Mouse (Mus musculus) forebrain, postnatal 0 days (tissue): ENCODE measurements around the gene Repin1. TPM values are rescaled to one million over a fixed set of nuclear protein-coding genes. Genes with fewer than 3 reads are reported as not detected.
A peak's percentile ranks its signal among the peaks of the same experiment; 100 is the strongest.

Experiments used
- ATAC-seq: fragments of 200-750 bp; cut with Nextera tagmentation; 2 replicates; pipeline ENCODE4 v1.8.0; 2017; ENCODE audit warnings: mild to moderate bottlenecking, moderate library complexity
- DNase-seq: peaks from one replicate; pipeline ENCODE4 v3.0.0-alpha.2; 2015
- H3K27ac ChIP-seq: fragments of 300-500 bp; sonication (generic); 2 replicates; pipeline ENCODE4 v1.5.1; 2014; ENCODE audit warnings: low read depth, mild to moderate bottlenecking, antibody characterized with exemption, low read length, moderate library complexity, mixed read lengths
- H3K27me3 ChIP-seq: fragments of 300-500 bp; sonication (generic); 2 replicates; pipeline ENCODE4 v1.6.1; 2014; ENCODE audit warnings: mild to moderate bottlenecking, low read length, mixed read lengths; ENCODE audit not compliant: insufficient read depth
- H3K36me3 ChIP-seq: fragments of 300-500 bp; sonication (generic); 2 replicates; pipeline ENCODE4 v1.6.1; 2014; ENCODE audit warnings: mild to moderate bottlenecking, moderate library complexity; ENCODE audit not compliant: insufficient read depth
- H3K4me1 ChIP-seq: fragments of 300-500 bp; sonication (generic); 2 replicates; pipeline ENCODE4 v1.6.1; 2014; ENCODE audit warnings: antibody characterized with exemption; ENCODE audit not compliant: insufficient read depth
- H3K4me2 ChIP-seq: fragments of 300-500 bp; sonication (generic); 2 replicates; pipeline ENCODE4 v1.6.1; 2014; ENCODE audit warnings: low read depth, mild to moderate bottlenecking, moderate library complexity
- H3K4me3 ChIP-seq: fragments of 300-500 bp; sonication (generic); 2 replicates; pipeline ENCODE4 v1.5.1; 2014; ENCODE audit warnings: low read depth, low read length, mixed read lengths
- H3K9ac ChIP-seq: fragments of 300-500 bp; sonication (generic); 2 replicates; pipeline ENCODE4 v1.6.1; 2014; ENCODE audit warnings: mild to moderate bottlenecking
- H3K9me3 ChIP-seq: fragments of 300-500 bp; sonication (generic); 2 replicates; pipeline ENCODE4 v1.6.1; 2016; ENCODE audit warnings: low read length
- CTCF ChIP-seq: sonication (generic); IDR thresholded peaks from 2 replicates; pipeline ENCODE4 v1.5.1; 2016; ENCODE audit warnings: antibody characterized with exemption, control low read depth, low read depth
- WGBS: fragments of 180-500 bp; shearing (Covaris S2); extraction: QIAGEN DNeasy Blood & Tissue Kit; methylation state at CpG from one replicate; pipeline ENCODE4 v1.1.7; 2014; 5-methylcytosine and 5-hydroxymethylcytosine counted together
- polyA plus RNA-seq: library from polyadenylated mRNA; unstranded; fragments of >200 nt; fragmentation: Nextera tagmentation; extraction: Ambion mirVana; gene quantifications from 2 replicates; pipeline ENCODE4 v1.2.1, GENCODE M21; 2015
- total RNA-seq: library from RNA; depleted of rRNA; stranded (reverse); fragments of >200 nt; gene quantifications from 2 replicates; pipeline ENCODE4 v1.2.3, GENCODE M21; 2014; rRNA removed

The Repin1 gene
- total and polyA plus RNA-seq, 2 experiments from 2014 or later, result 29.3 to 55.0 TPM

DNA sequence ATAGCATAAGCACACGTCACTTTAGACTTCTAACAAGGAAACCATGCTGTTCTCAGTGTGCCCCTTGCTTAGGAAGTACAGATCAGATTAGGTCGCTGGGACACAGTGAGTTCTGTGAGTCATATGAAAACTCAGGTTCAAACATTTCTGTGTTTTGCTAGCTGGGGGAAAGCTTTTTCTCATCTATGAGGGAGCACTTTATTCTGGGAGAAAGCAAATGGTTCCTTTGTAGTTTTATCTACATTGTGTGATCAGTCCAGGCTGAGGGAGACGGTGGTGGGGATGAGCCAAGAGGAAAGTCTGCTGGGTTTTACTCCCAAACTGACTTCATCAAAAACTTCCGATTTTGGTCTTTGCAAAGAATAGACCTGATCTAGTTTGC lies 52.6 kb downstream of the Repin1 start:
- no peaks in the 10 kb centered on the region for H3K4me1 ChIP-seq
- TF ChIP-seq CTCF, result no peak
- H3K4me2 ChIP-seq, result no peak overlapping the region
- H3K36me3 ChIP-seq, result no peaks in the 10 kb centered on the region
- DNase-seq (no peak), ATAC-seq (no peak)
- no peak overlapping the region for H3K4me3 ChIP-seq
- WGBS, result 85% methylated on average over 4 of the region's 4 CpGs
- H3K27ac ChIP-seq, result no peak overlapping the region
- H3K9me3 ChIP-seq, result no peaks in the 10 kb centered on the region
- no peak overlapping the region for H3K9ac ChIP-seq
- no peaks in the 10 kb centered on the region for H3K27me3 ChIP-seq

DNA sequence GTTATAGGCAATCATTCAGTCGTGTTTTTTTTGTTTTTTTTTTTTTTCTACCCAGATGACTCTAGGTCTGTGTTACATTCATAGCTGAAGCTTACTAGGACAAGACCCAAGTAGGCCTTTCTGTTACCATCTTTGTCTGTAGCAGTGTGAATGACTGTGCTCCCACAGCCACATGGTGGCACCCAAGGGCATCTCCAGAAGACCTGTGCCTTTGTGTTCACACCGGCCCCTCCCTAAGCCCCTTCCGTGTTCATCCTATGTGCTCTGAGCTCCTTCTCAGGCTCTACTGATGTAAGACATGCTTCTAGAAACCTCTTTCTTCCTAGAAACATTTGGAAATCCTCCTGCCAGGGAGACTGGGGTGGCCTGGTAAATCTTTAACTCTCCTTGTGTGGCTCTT lies 53.3 kb downstream of the Repin1 start, which contains the start of gene Gimap8:
Gene Gimap8, plus strand, starts transcription at position 240 of the 400 bp plus-strand sequence.
- TF ChIP-seq CTCF, result peak; percentile 46
- H3K36me3 ChIP-seq, result no peaks in the 10 kb centered on the region
- ATAC-seq (no peak), DNase-seq (no peak)
- H3K4me2 ChIP-seq, result no peak within 1 kb of the TSS
- no peak within 1 kb of the TSS for H3K4me3 ChIP-seq
- no peaks in the 10 kb centered on the region for H3K27me3 ChIP-seq
- no peak within 1 kb of the TSS for H3K27ac ChIP-seq
- 41% methylated on average over 3 of the region's 3 CpGs for WGBS
- no peaks in the 10 kb centered on the region for H3K4me1 ChIP-seq
- H3K9ac ChIP-seq, result no peak within 1 kb of the TSS
- no peaks in the 10 kb centered on the region for H3K9me3 ChIP-seq

GRCm38 (mm10) chr6:48647611-48648010 lies 53.9 kb downstream of the Repin1 start:
- 91% methylated on average over 2 of the region's 2 CpGs for WGBS
- Histone ChIP-seq H3K4me2 (no peak overlapping the region), H3K9ac (no peak overlapping the region), H3K27me3 (no peaks in the 10 kb centered on the region), H3K36me3 (no peaks in the 10 kb centered on the region), H3K4me1 (no peaks in the 10 kb centered on the region), H3K9me3 (no peaks in the 10 kb centered on the region), H3K4me3 (no peak overlapping the region), H3K27ac (no peak overlapping the region)
- DNase-seq, result no peak
- no peak for ATAC-seq
- TF ChIP-seq CTCF, result no peak

Other genes starting within 250 kb of the Repin1 start
- gene Krba1, start 198.3 kb upstream of the Repin1 start, total RNA-seq, result 35.9 and 49.9 TPM in 2 replicates
- 14.2 and 20.4 TPM in 2 replicates for gene Krba1, start 198.3 kb upstream of the Repin1 start, polyA plus RNA-seq
- 19.2 and 28.6 TPM in 2 replicates for gene Zfp467, start 148.1 kb upstream of the Repin1 start, total RNA-seq
- gene Zfp467, start 148.1 kb upstream of the Repin1 start, polyA plus RNA-seq, result 39.6 and 40.4 TPM in 2 replicates
- gene Sspo, start 145.7 kb upstream of the Repin1 start, total RNA-seq, result 0.24 and 1.3 TPM in 2 replicates
- 0.08 and 0.27 TPM in 2 replicates for gene Sspo, start 145.7 kb upstream of the Repin1 start, polyA plus RNA-seq
- gene Atp6v0e2, start 56.3 kb upstream of the Repin1 start, total RNA-seq, result 288 and 325 TPM in 2 replicates
- 384 and 414 TPM in 2 replicates for gene Atp6v0e2, start 56.3 kb upstream of the Repin1 start, polyA plus RNA-seq
- 27.5 and 28.7 TPM in 2 replicates for gene Lrrc61, start 39.1 kb upstream of the Repin1 start, total RNA-seq
- gene Lrrc61, start 39.1 kb upstream of the Repin1 start, polyA plus RNA-seq, result 16.8 and 20.9 TPM in 2 replicates
- 8.0 and 9.1 TPM in 2 replicates for gene Rarres2, start 21.1 kb upstream of the Repin1 start, total RNA-seq
- 12.0 and 13.1 TPM in 2 replicates for gene Rarres2, start 21.1 kb upstream of the Repin1 start, polyA plus RNA-seq
- 1.2 TPM in 1 of 2 replicates, not detected in the other for gene Gm45021, start 4.3 kb upstream of the Repin1 start, total RNA-seq
- not detected in 2 replicates for gene Gm45021, start 4.3 kb upstream of the Repin1 start, polyA plus RNA-seq
- gene Gm44965, start 58 bp downstream of the Repin1 start, total RNA-seq, result not detected in 2 replicates
- gene Gm44965, start 58 bp downstream of the Repin1 start, polyA plus RNA-seq, result 1.2 TPM in 1 of 2 replicates, not detected in the other
- gene Zfp775, start 8.2 kb downstream of the Repin1 start, total RNA-seq, result 10.2 and 10.3 TPM in 2 replicates
- 8.9 and 11.5 TPM in 2 replicates for gene Zfp775, start 8.2 kb downstream of the Repin1 start, polyA plus RNA-seq
- 24.4 and 24.5 TPM in 2 replicates for gene AI854703, start 32.9 kb downstream of the Repin1 start, total RNA-seq
- 18.5 and 23.8 TPM in 2 replicates for gene AI854703, start 32.9 kb downstream of the Repin1 start, polyA plus RNA-seq
- 0.69 and 2.2 TPM in 2 replicates for gene Gimap8, start 53.4 kb downstream of the Repin1 start, total RNA-seq
- gene Gimap8, start 53.4 kb downstream of the Repin1 start, polyA plus RNA-seq, result 0.45 and 0.46 TPM in 2 replicates
- gene Gimap9, start 82.2 kb downstream of the Repin1 start, total RNA-seq, result 1.4 and 1.5 TPM in 2 replicates
- gene Gimap9, start 82.2 kb downstream of the Repin1 start, polyA plus RNA-seq, result 0.79 and 1.3 TPM in 2 replicates
- 0.52 and 2.1 TPM in 2 replicates for gene Gimap4, start 90.7 kb downstream of the Repin1 start, total RNA-seq
- 0.48 and 0.70 TPM in 2 replicates for gene Gimap4, start 90.7 kb downstream of the Repin1 start, polyA plus RNA-seq
- gene Gimap6, start 114.3 kb downstream of the Repin1 start, total RNA-seq, result 6.5 and 6.6 TPM in 2 replicates
- gene Gimap6, start 114.3 kb downstream of the Repin1 start, polyA plus RNA-seq, result 5.8 and 6.5 TPM in 2 replicates
- not detected in 2 replicates for gene Gm28053, start 124.7 kb downstream of the Repin1 start, total RNA-seq
- gene Gm28053, start 124.7 kb downstream of the Repin1 start, polyA plus RNA-seq, result 0.57 TPM in 1 of 2 replicates, not detected in the other
- gene Gimap7, start 124.7 kb downstream of the Repin1 start, total RNA-seq, result not detected in 2 replicates
- gene Gimap7, start 124.7 kb downstream of the Repin1 start, polyA plus RNA-seq, result not detected in 2 replicates
- 1.3 TPM in 2 replicates for gene Gimap1, start 145.2 kb downstream of the Repin1 start, total RNA-seq
- 3.4 and 3.8 TPM in 2 replicates for gene Gimap1, start 145.2 kb downstream of the Repin1 start, polyA plus RNA-seq
- gene Gimap5, start 152.3 kb downstream of the Repin1 start, total RNA-seq, result 0.62 and 1.4 TPM in 2 replicates
- gene Gimap5, start 152.3 kb downstream of the Repin1 start, polyA plus RNA-seq, result 1.7 and 3.7 TPM in 2 replicates
- gene Gimap3, start 177.0 kb downstream of the Repin1 start, total RNA-seq, result not detected in 2 replicates
- gene Gimap3, start 177.0 kb downstream of the Repin1 start, polyA plus RNA-seq, result not detected in 2 replicates
- gene Tmem176a, start 247.0 kb downstream of the Repin1 start, total RNA-seq, result 15.4 and 19.7 TPM in 2 replicates
- gene Tmem176a, start 247.0 kb downstream of the Repin1 start, polyA plus RNA-seq, result 18.3 and 24.5 TPM in 2 replicates
- 36.7 and 47.1 TPM in 2 replicates for gene Tmem176b, start 247.6 kb downstream of the Repin1 start, total RNA-seq
- gene Tmem176b, start 247.6 kb downstream of the Repin1 start, polyA plus RNA-seq, result 75.3 and 103 TPM in 2 replicates